ENCODE assay signal across 9 mouse cellular contexts in genomic region chr16:89872011-89872942, GRCm38 (mm10).
DNase-seq lines count a peak whose midpoint lies in the region; ATAC-seq and TF ChIP-seq lines count a peak whose summit lies in the region.
"Had no signal": no experiment of that assay in that cellular context is flagged by ENCODE, and none has a peak within 500 bp of the region (broad histone marks: within the 10 kb centered on the region; RNA-seq: fewer than 3 reads in every experiment).

No protein-coding gene starts in this region.

- TF ChIP-seq POLR2A in bone marrow, adult 2 months (IDR thresholded peaks at IDR 0.05; ENCODE audit: borderline replicate concordance, control insufficient read depth, low read depth, low read length), result no peak

- H3K27ac ChIP-seq in hindbrain, embryonic 13.5 days, result peak overlapping the region; percentile 44; the same call in 1 of the 2 replicates
- H3K27ac ChIP-seq in hindbrain, postnatal 0 days, result no peak overlapping the region
- peak overlapping the region; percentile 56 for H3K27ac ChIP-seq in bone marrow, adult 2 months (ENCODE audit: control insufficient read depth, insufficient read depth, low read depth, low read length, poor library complexity)
- H3K27ac ChIP-seq in liver, embryonic 13.5 days, result peak overlapping the region; percentile 16; the same call in 1 of the 2 replicates

- TF ChIP-seq CTCF in hindbrain, postnatal 0 days (IDR thresholded peaks at IDR 0.05; ENCODE audit: low read depth), result no peak
- no peak for TF ChIP-seq CTCF in bone marrow, adult 2 months (IDR thresholded peaks at IDR 0.05; ENCODE audit: control insufficient read depth, insufficient read depth, low read length)

- no peak for ATAC-seq in hindbrain, embryonic 13.5 days (ENCODE audit: low FRiP score)
- ATAC-seq in hindbrain, postnatal 0 days, result no peak
- peak; percentile 77 for ATAC-seq in liver, embryonic 13.5 days (ENCODE audit: low read depth)

- H3K4me3 ChIP-seq in hindbrain, embryonic 13.5 days, result no peak overlapping the region
- no peak overlapping the region for H3K4me3 ChIP-seq in hindbrain, postnatal 0 days (ENCODE audit: low read length)
- no peak overlapping the region for H3K4me3 ChIP-seq in bone marrow, adult 2 months (replicated peaks; ENCODE audit: control insufficient read depth, low read depth, low read length)
- H3K4me3 ChIP-seq in liver, embryonic 13.5 days (replicated peaks), result 0 out of 2 replicates have a peak overlapping the region, but pooled peaks have one; percentile 9

- H3K27me3 ChIP-seq in hindbrain, embryonic 13.5 days, result no peaks in the 10 kb centered on the region
- H3K27me3 ChIP-seq in hindbrain, postnatal 0 days (ENCODE audit: insufficient read depth, low read length), result no peaks in the 10 kb centered on the region
- no peaks in the 10 kb centered on the region for H3K27me3 ChIP-seq in liver, embryonic 13.5 days

- peaks cover 16% of the 10 kb centered on the region for H3K36me3 ChIP-seq in hindbrain, embryonic 13.5 days
- no peaks in the 10 kb centered on the region for H3K36me3 ChIP-seq in hindbrain, postnatal 0 days (ENCODE audit: insufficient read depth, low read length)
- peaks cover 3% of the 10 kb centered on the region; the same call in 1 of the 2 replicates for H3K36me3 ChIP-seq in liver, embryonic 13.5 days

- H3K4me2 ChIP-seq in hindbrain, embryonic 13.5 days, result no peak overlapping the region
- H3K4me2 ChIP-seq in hindbrain, postnatal 0 days (ENCODE audit: low read depth, low read length), result no peak overlapping the region
- H3K4me2 ChIP-seq in liver, embryonic 13.5 days, result peak overlapping the region; percentile 45

- no peak for DNase-seq in hindbrain, postnatal 0 days (ENCODE audit: low spot score)
- DNase-seq in B cell, adult 2 months, result peak; percentile 20 to 30
- DNase-seq in liver, embryonic 13.5 days, result peak; percentile 26
- DNase-seq in ovary, postnatal 10 days (ENCODE audit: low spot score), result no peak
- no peak for DNase-seq in urinary bladder, postnatal 10 days (ENCODE audit: low spot score)
- DNase-seq in thymus, postnatal 36 days, result no peak
- DNase-seq: cerebellum, adult 9-10 months had no signal

- no peaks in the 10 kb centered on the region for H3K9me3 ChIP-seq in hindbrain, embryonic 13.5 days
- no peaks in the 10 kb centered on the region for H3K9me3 ChIP-seq in hindbrain, postnatal 0 days (ENCODE audit: low read length)
- no peaks in the 10 kb centered on the region for H3K9me3 ChIP-seq in liver, embryonic 13.5 days (replicated peaks)

- WGBS in hindbrain, embryonic 13.5 days, result 81% methylated on average over 20 of the region's 20 CpGs
- WGBS in hindbrain, postnatal 0 days, result 85% methylated on average over 20 of the region's 20 CpGs
- WGBS in bone marrow, adult 2 months, result 24% methylated on average over 20 of the region's 20 CpGs
- 26% methylated on average over 20 of the region's 20 CpGs for WGBS in liver, embryonic 13.5 days (ENCODE audit: insufficient replicate concordance)

- peaks cover 44% of the 10 kb centered on the region for H3K4me1 ChIP-seq in hindbrain, embryonic 13.5 days (replicated peaks)
- H3K4me1 ChIP-seq in hindbrain, postnatal 0 days (ENCODE audit: insufficient read depth, low read length), result no peaks in the 10 kb centered on the region
- peaks cover 3% of the 10 kb centered on the region for H3K4me1 ChIP-seq in bone marrow, adult 2 months (ENCODE audit: control insufficient read depth, insufficient read depth, low read length)
- H3K4me1 ChIP-seq in liver, embryonic 13.5 days (replicated peaks), result peaks cover 27% of the 10 kb centered on the region

- H3K9ac ChIP-seq in hindbrain, embryonic 13.5 days, result no peak overlapping the region
- H3K9ac ChIP-seq in hindbrain, postnatal 0 days (replicated peaks; ENCODE audit: low read length), result no peak overlapping the region
- H3K9ac ChIP-seq in liver, embryonic 13.5 days, result peak overlapping the region; percentile 8; the same call in 1 of the 2 replicates

Comparison
In these comparisons a context has a peak if more than half of its experiments do, and no peak if none do; other contexts are left out.
1. DNase-seq: peak in B cell, adult 2 months (2 of 2) and liver, embryonic 13.5 days (single experiment); none in hindbrain, postnatal 0 days (single experiment), ovary, postnatal 10 days (single experiment), urinary bladder, postnatal 10 days (single experiment) and thymus, postnatal 36 days (0 of 2).